Mouse (Mus musculus): ENCODE data around the gene Fau.
"Not testable (repeated sequence)": the region's sequence is repeated elsewhere in the genome, so short reads cannot be mapped to it uniquely, and the experiment has no call there.

The Fau gene

DNA sequence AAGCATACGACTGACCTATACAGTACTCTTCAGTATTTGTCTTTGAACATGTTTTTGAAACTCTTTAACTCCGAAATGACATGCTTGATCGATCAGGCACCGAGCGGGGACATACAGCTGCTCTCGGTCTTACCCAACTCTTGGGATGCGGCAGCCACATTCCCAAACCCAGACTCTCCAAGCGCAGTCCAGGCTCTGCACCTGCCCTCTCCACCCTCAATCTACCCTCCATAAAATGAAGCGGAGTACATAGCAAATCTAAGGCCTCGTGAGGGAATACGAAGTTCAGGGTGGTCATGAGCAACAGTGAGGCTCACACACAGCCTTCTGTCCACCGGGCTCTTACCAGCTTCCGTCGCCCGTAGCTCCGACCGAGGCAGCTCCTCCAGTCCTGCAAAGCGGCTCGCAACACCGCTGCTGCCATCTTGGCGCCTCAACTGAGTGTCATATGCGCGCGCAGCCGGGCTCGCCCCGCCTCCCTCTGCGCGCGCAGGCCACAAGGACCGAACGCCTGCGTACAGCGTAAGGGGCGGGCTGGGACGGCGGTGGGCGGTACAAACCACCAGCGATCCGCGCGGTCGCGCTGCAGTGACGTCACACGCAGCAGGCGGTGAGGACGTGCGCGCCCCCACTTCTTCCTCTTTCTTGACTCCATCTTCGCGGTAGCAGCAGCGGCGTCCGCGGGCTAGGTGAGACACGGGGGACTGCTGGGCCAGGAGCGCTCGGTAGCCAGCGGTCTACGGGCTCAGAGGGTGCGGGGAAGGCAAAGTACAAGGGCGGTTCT is at the start of gene Fau, which contains the start of gene Mrpl49:
Gene Fau, plus strand, starts transcription at position 532 of the 784 bp plus-strand sequence.
Gene Mrpl49, minus strand, starts transcription at position 473 of the 784 bp plus-strand sequence.
- DNase-seq, result peak; percentile 98

- no peak for DNase-seq
These were observed 48.5 kb upstream of the Fau start for GRCm38 (mm10) chr19:6009137-6009536.

DNA sequence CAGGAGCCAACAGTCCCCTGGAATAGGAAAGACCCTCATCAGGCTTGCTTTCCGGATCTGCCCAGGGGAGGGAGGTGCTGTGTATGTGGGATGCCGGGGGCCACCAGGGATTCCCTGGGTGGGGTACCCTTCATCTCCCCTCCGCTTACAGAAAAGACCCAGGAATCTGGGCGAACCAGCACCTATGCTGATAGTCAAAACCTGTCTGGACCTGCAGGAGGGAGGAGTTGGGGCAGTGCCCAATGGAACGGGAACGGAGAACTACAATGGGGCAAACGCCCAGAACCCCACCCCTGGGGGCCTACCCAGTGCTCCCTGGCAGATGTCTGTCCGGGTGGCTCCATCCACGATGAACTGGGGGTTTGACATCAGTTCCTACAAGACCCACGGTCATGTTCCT is 44.0 kb upstream of the Fau start:
- DNase-seq, result no peak

- DNase-seq, result peak; percentile 35
These were observed 42.6 kb upstream of the Fau start for GRCm38 (mm10) chr19:6014991-6015510.

- peak; percentile 62 for DNase-seq
These were observed 41.9 kb upstream of the Fau start, which contains the start of gene Capn1 for GRCm38 (mm10) chr19:6015511-6016315. Capn1 (minus strand) TSS chr19:6015897.

DNA sequence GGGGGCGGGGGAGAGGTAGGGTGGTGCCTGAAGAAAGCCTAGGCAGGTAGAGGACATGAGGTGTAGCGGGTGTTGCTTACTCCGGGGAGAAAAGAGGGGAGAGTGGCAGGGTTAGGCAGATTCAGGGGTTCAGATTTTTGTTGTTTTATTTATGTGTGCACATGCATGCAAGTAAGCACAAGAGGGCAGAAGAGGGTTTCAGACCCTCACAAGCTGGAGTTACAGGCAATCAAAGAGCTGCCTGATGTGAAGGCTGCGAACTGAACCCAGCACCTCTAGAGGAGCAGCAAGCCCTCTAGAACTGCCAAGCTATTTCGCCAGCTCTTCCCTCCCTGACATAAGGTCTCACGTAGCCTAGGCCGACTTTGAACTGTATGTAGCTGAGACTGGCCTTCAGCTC is 41.1 kb upstream of the Fau start:
- DNase-seq, result no peak

DNA sequence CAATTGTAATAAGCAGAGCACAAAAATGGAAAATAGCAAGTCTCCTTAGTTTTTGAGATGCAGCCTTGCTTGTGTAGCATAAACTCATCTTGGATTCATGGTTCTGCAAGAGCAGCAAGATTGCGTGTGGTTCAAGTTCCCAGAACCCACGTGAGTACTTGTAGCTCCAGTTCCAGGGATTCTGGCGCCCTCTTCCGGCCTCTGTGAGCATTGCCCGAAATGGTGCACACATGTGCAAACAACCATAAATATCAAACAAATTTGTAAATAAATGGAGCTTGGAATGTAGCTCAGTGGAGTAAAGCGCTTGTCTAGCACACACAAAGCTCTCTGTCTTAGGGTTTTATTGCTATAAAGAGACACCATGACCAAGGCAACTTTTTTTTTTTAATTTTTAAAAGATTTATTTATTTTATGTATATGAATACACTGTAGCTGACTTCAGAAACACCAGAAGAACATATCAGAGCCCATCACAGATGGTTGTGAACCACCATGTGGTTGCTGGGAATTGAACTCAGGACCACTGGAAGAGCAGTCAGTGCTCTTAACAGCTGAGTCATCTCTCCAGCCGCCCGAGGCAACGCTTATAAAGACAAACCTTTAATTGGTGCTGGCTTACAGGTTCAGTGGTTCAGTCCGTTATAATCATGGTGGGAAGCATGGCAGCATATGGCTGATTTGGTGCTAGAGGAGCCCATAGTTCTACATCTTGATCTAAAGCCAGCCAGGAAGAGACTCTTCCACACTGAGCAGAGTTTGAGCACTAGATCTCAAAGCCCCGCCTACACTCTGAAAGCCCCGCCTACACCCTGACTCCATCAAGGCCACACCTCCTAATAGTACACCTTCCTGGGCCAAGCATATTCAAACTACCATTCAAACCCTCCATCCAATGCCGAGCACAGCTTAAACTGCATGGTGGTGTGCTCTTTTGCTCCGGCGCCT is 39.2 kb upstream of the Fau start:
- DNase-seq, result peak; percentile 84

- DNase-seq, result no peak
These were observed 37.4 kb upstream of the Fau start for GRCm38 (mm10) chr19:6020276-6020675.

GRCm38 (mm10) chr19:6023059-6023458 is 34.6 kb upstream of the Fau start:
- no peak for DNase-seq

DNA sequence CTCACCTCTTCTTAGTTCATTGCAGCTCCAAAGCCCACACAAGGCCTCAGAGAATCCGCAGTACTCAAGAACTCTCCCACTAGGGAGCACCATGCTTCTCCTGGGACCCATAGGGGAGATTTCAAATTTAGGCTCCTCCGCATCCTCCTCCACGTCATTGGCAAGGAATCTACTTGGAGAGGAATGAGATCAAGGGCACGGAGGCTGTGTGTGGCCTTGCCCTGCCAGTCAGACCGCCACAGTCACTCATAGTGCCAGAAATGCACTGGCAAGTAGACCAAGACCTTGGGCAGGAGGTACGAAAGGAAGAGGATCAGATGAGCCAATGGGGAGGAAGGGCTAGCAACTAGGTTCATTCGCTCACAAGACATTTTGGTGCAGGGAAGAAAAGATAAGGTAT is 33.7 kb upstream of the Fau start:
- DNase-seq, result no peak

GRCm38 (mm10) chr19:6028991-6029390 is 28.7 kb upstream of the Fau start:
- no peak for DNase-seq

DNA sequence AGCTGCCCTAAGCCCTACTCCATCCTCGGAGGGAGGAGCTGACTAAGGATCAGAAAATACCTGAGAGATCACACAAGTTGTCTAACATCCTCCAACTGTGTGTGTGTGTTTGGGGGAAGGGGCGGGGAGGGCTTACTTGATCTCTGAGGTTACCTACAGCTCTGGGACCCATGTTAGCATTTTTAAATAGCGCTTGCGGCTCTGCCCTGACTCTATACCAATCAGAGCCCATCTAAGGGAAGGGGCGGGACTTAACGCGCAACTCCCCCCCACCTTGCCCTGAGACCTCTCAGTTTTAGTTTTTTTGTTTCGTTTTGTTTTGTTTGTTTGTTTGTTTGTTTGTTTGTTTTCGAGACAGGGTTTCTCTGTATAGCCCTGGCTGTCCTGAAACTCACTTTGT is 28.2 kb upstream of the Fau start:
- no peak for DNase-seq

DNA sequence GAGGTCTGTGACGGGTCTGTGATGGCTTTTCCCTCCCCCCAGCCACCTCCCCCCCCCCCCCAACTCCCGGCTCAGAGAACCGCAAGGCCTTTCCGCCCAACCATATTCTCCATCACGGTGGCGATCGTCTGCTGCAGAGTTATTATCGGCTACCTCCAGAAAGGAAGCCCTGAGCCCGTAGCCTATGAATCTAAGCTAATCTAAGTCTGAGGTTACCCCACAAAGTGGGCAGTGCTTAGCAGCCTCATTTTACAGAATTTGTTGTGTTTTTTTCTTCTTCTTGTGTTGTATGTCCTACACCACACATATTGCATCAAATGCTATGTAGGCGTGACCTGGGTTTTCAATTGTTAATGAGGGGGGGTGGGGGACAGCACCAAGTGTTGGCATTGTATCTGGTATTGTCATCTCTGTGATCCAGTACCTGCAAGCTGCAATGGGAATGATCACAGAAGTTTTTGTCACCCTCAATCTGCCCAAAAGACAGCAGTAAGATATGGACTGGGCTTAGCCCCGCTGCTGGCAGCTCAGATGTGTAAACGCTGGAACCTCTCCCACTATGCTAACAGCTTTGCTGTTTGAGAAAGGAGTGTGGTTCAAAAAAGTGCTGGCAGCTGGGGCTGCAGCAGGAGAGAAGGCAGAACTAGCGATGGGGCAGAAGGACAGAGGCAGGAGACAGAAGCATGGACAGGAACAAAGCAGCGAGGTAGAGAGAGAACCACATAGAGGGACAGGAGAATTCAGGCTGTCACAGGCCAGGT is 26.9 kb upstream of the Fau start:
- no peak for DNase-seq

DNA sequence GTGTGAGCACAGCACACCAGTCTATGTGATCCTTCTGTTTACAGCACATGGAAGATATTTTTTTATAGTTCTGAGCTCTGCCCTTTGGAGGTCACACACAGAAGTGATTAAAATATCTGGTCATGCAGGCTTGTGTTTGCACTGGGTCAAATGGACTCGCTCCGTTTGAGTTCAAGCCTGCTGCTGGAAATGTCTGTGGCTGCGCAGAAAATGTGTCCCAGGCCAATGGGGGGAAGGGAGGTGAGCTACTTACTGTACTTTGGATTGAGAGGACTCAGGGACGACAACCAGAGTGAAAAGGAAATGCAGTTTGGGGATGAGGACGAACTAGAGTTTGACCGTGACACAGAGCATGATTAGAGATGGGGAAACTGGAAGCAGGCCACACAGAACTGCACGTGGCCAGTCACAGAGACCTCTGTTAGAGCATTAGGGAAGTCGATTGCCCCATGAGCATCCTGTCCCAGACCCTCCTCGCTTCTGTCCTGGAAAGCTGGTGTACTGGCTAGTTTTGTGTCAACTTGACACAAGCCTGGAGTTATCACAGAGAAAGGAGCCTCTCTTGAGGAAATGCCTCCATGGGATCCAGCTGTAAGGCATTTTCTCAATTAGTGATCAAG is 21.6 kb upstream of the Fau start:
- no peak for DNase-seq

DNA sequence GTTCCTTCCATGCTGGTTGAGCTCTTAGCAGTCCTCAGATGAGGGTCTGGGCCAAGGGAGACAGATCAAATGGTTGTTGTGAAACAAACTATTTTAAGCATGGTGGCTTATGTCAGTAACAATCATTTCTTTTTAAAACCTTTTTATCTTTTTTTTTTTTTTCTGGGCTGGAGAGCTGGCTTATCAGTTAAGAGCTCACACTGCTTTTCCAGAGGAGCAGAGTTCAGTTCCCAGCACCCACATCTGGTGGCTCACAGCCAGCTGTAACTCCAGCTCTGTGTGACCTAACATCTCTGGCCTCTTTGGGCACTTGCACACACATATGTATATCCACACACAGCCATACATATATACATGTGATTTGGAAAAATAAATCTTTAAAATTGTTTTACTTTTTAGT is 19.9 kb upstream of the Fau start:
- DNase-seq, result no peak

DNA sequence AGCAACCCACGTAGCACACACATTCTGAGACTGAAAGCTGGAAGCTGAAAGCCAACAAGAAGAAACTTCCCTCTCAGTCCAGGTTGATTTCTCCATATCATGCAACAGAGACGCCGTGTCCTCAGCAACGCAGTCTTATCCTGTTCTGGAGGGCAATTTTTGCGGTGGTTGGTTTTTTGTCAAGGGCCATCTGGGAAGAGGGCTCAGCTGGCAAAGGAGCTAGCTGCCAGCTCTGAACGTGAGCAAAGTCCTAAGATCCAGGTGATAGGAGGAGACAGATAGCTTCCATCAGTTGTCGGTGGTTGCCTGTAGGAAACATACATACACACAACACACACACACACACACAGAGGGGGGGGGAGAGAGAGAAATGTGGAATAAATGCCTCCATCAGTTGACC is 19.3 kb upstream of the Fau start:
- DNase-seq, result no peak

GRCm38 (mm10) chr19:6040002-6040401 is 17.6 kb upstream of the Fau start:
- DNase-seq, result no peak

GRCm38 (mm10) chr19:6042293-6042692 is 15.4 kb upstream of the Fau start:
- DNase-seq, result peak; percentile 4

GRCm38 (mm10) chr19:6044102-6044501 is 13.5 kb upstream of the Fau start:
- not testable (repeated sequence) for DNase-seq

DNA sequence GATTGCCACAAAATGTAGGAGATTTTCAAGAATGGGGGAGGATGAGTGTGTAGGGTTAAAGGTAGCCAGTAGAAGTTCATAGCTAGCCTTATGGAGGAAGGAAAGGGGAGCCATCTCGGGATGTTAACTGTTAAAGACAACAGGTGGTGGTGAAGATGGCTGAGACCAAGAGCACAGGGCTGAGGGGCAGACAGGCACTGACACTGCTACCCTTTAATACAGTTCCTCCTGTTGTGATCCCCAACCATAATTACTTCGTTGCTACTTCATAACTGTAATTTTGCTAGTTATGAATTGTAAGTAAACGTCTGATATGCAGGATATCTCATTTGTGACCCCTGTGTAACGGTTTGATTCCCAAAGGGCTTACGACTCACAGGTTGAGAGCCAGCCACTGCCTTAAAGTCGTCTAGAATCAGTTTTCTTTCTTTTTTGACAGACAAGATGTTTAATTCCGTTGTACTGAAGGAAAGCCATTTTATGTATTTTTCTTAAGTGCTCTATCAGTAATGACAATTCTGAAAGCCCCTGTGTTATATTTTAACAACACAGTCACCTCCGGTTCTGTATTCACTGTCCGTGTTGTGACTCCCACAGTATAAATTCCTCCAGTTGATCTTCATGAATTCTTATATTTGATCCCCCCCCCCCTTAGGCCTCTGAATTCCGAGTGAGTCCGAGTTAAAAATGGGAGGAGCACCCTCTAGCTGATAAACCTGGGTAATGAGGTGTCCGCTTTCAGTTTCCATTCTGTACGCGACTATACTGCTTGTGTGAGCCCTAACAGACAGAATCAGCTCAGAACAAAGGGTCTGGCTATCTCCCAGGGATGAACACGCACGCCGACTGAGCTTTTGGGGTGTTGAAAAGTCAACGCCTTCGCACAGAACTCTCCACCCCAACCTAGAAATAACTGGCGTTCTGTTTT is 12.0 kb upstream of the Fau start:
- DNase-seq, result no peak
